Mouse (Mus musculus): Measurements from ENCODE around the gene Padi2. TPM values are rescaled to one million over a fixed set of nuclear protein-coding genes. Genes with fewer than 3 reads are reported as not detected.

Gene Padi2
- polyA plus RNA-seq, 1 experiment from 2014 or later, result 1.2 TPM

DNA sequence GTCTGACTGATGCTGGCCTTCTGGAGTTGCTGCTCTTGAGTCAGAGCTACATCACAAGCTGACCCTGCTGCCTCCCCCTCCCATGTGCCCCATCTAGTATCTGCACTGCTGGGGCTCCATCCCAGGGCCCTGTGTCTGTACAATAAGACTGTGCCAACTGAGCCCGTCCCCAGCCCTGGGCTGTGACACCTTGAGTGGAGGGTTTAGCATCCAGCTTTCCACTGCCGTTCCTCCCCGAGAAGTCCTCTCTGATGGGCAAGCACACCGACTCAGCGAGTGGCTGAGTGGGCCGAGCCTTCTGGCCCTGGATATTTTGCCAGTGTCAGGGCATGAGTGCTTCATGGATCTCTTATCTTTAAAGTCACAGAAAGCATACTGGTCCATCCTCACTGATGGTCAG, 68.3 kb downstream of the Padi2 start:
- Histone ChIP-seq H3K9me3 (ENCODE audit: control insufficient read depth) (no peaks in the 10 kb centered on the region), H3K4me1 (replicated peaks; ENCODE audit: control insufficient read depth, insufficient read depth, low read length) (peaks cover 16% of the 10 kb centered on the region), H3K4me2 (replicated peaks; ENCODE audit: low read depth) (no peak overlapping the region), H3K4me3 (ENCODE audit: low read depth, low read length) (no peak overlapping the region), H3K36me3 (ENCODE audit: control insufficient read depth, insufficient read depth) (peaks cover 81% of the 10 kb centered on the region), H3K27me3 (replicated peaks; ENCODE audit: control insufficient read depth, insufficient read depth, low read length) (no peaks in the 10 kb centered on the region), H3K9ac (ENCODE audit: low read depth, low read length) (no peak overlapping the region), H3K27ac (ENCODE audit: low read depth, low read length) (no peak overlapping the region)
- TF ChIP-seq CTCF (IDR thresholded peaks at IDR 0.05; ENCODE audit: low read depth), result no peak
- WGBS, result 95% methylated on average over 6 of the region's 6 CpGs
- ATAC-seq, result no peak

DNA sequence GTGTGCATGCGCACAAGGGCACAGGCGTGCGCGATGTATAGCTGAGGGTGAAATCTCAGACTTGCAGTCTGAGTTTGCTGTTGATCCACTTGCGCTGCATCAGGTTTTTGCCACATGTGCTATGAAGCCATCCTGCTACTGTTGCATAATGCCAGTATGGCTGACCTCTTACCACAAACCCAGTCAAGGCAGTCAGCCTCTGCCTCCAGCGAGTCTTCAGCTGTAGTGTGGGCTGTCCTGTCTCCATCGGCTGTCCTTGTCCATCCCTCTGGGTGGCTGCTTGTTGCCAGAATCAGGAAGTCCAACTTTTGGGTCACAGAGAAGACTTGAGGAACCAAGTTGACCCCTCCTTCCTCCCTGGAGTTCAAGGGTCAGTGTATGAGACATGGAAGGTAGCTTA, 69.2 kb downstream of the Padi2 start:
- Histone ChIP-seq H3K4me2 (replicated peaks; ENCODE audit: low read depth) (no peak overlapping the region), H3K36me3 (ENCODE audit: control insufficient read depth, insufficient read depth) (peaks cover 78% of the 10 kb centered on the region)

GRCm38 (mm10) chr4:140977278-140977677, 71.1 kb downstream of the Padi2 start:
- H3K9me3 ChIP-seq (ENCODE audit: control insufficient read depth), result no peaks in the 10 kb centered on the region
- H3K4me3 ChIP-seq (ENCODE audit: low read depth, low read length), result no peak overlapping the region
- ATAC-seq, result no peak
- peaks cover 16% of the 10 kb centered on the region for H3K4me1 ChIP-seq (replicated peaks; ENCODE audit: control insufficient read depth, insufficient read depth, low read length)
- no peak overlapping the region for H3K4me2 ChIP-seq (replicated peaks; ENCODE audit: low read depth)
- H3K27me3 ChIP-seq (replicated peaks; ENCODE audit: control insufficient read depth, insufficient read depth, low read length), result no peaks in the 10 kb centered on the region
- no peak overlapping the region for H3K9ac ChIP-seq (ENCODE audit: low read depth, low read length)
- no peak for TF ChIP-seq CTCF (IDR thresholded peaks at IDR 0.05; ENCODE audit: low read depth)
- H3K36me3 ChIP-seq (ENCODE audit: control insufficient read depth, insufficient read depth), result peaks cover 59% of the 10 kb centered on the region
- H3K27ac ChIP-seq (ENCODE audit: low read depth, low read length), result no peak overlapping the region
- 59% methylated on average over 10 of the region's 10 CpGs for WGBS

More for the DNA sequence above, 69.2 kb downstream of the Padi2 start:
- Histone ChIP-seq H3K27ac (ENCODE audit: low read depth, low read length) (no peak overlapping the region), H3K9ac (ENCODE audit: low read depth, low read length) (no peak overlapping the region), H3K4me1 (replicated peaks; ENCODE audit: control insufficient read depth, insufficient read depth, low read length) (peaks cover 16% of the 10 kb centered on the region), H3K9me3 (ENCODE audit: control insufficient read depth) (no peaks in the 10 kb centered on the region), H3K4me3 (ENCODE audit: low read depth, low read length) (no peak overlapping the region), H3K27me3 (replicated peaks; ENCODE audit: control insufficient read depth, insufficient read depth, low read length) (no peaks in the 10 kb centered on the region)
- no peak for TF ChIP-seq CTCF (IDR thresholded peaks at IDR 0.05; ENCODE audit: low read depth)
- WGBS, result 81% methylated on average over 7 of the region's 7 CpGs
- ATAC-seq, result no peak

GRCm38 (mm10) chr4:140977886-140978692, 71.9 kb downstream of the Padi2 start:
- H3K4me2 ChIP-seq (replicated peaks; ENCODE audit: low read depth), result no peak overlapping the region
- ATAC-seq, result peak; percentile 72
- H3K36me3 ChIP-seq (ENCODE audit: control insufficient read depth, insufficient read depth), result peaks cover 51% of the 10 kb centered on the region
- TF ChIP-seq CTCF (IDR thresholded peaks at IDR 0.05; ENCODE audit: low read depth), result no peak
- 61% methylated on average over 14 of the region's 14 CpGs for WGBS
- no peak overlapping the region for H3K9ac ChIP-seq (ENCODE audit: low read depth, low read length)
- H3K9me3 ChIP-seq (ENCODE audit: control insufficient read depth), result no peaks in the 10 kb centered on the region
- peaks cover 16% of the 10 kb centered on the region for H3K4me1 ChIP-seq (replicated peaks; ENCODE audit: control insufficient read depth, insufficient read depth, low read length)
- peak overlapping the region; percentile 28; the same call in 1 of the 2 replicates for H3K27ac ChIP-seq (ENCODE audit: low read depth, low read length)
- H3K4me3 ChIP-seq (ENCODE audit: low read depth, low read length), result no peak overlapping the region
- H3K27me3 ChIP-seq (replicated peaks; ENCODE audit: control insufficient read depth, insufficient read depth, low read length), result no peaks in the 10 kb centered on the region

- no peaks in the 10 kb centered on the region for H3K9me3 ChIP-seq (ENCODE audit: control insufficient read depth)
- H3K4me2 ChIP-seq (replicated peaks; ENCODE audit: low read depth), result no peak overlapping the region
- H3K4me1 ChIP-seq (replicated peaks; ENCODE audit: control insufficient read depth, insufficient read depth, low read length), result peaks cover 9% of the 10 kb centered on the region
- no peak overlapping the region for H3K27ac ChIP-seq (ENCODE audit: low read depth, low read length)
- 88% methylated on average over 2 of the region's 2 CpGs for WGBS
- TF ChIP-seq CTCF (IDR thresholded peaks at IDR 0.05; ENCODE audit: low read depth), result peak; percentile 55
- H3K9ac ChIP-seq (ENCODE audit: low read depth, low read length), result no peak overlapping the region
- ATAC-seq, result no peak
- H3K36me3 ChIP-seq (ENCODE audit: control insufficient read depth, insufficient read depth), result peaks cover 18% of the 10 kb centered on the region
- no peaks in the 10 kb centered on the region for H3K27me3 ChIP-seq (replicated peaks; ENCODE audit: control insufficient read depth, insufficient read depth, low read length)
- H3K4me3 ChIP-seq (ENCODE audit: low read depth, low read length), result no peak overlapping the region
Measured at GRCm38 (mm10) chr4:140981605-140982004, 75.5 kb downstream of the Padi2 start.

DNA sequence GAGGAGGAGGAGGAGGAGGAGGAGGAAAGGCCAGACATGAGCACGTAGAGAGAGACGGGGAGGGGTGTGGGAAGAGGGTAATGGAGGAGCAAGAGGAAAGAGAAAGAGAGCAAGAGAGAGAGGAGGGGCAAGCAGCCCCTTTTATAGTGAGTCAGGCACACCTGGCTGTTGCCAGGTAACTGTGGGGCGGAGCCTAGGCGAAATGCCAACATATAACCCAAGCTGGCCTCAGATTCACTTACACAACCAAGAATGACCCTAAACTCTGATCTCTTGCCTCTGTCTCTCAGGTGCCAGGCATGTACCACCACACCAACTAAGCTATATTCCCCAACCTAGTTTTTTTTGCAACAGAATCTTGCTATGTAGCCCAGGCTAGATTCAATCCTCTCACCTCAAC, 76.7 kb downstream of the Padi2 start:
- Histone ChIP-seq H3K27me3 (replicated peaks; ENCODE audit: control insufficient read depth, insufficient read depth, low read length) (no peaks in the 10 kb centered on the region), H3K4me1 (replicated peaks; ENCODE audit: control insufficient read depth, insufficient read depth, low read length) (peaks cover 4% of the 10 kb centered on the region; the same call in 1 of the 2 replicates), H3K4me3 (ENCODE audit: low read depth, low read length) (no peak overlapping the region), H3K27ac (ENCODE audit: low read depth, low read length) (peak overlapping the region; percentile 47), H3K4me2 (replicated peaks; ENCODE audit: low read depth) (peak overlapping the region; percentile 27; the same call in 1 of the 2 replicates), H3K9ac (ENCODE audit: low read depth, low read length) (no peak overlapping the region), H3K9me3 (ENCODE audit: control insufficient read depth) (no peaks in the 10 kb centered on the region), H3K36me3 (ENCODE audit: control insufficient read depth, insufficient read depth) (peaks cover 14% of the 10 kb centered on the region)
- no peak for TF ChIP-seq CTCF (IDR thresholded peaks at IDR 0.05; ENCODE audit: low read depth)
- WGBS, result 29% methylated on average over 4 of the region's 4 CpGs
- ATAC-seq, result peak; percentile 20
